Mouse (Mus musculus): ENCODE measurements around the gene Fam129b. TPM values are rescaled to one million over a fixed set of nuclear protein-coding genes. Genes with fewer than 3 reads are reported as not detected.
"Not testable (repeated sequence)": the region's sequence is repeated elsewhere in the genome, so short reads cannot be mapped to it uniquely, and the experiment has no call there.

Gene Fam129b
- 10 to 100 TPM; 22.5 to 26.9 TPM for total RNA-seq (2021)

DNA sequence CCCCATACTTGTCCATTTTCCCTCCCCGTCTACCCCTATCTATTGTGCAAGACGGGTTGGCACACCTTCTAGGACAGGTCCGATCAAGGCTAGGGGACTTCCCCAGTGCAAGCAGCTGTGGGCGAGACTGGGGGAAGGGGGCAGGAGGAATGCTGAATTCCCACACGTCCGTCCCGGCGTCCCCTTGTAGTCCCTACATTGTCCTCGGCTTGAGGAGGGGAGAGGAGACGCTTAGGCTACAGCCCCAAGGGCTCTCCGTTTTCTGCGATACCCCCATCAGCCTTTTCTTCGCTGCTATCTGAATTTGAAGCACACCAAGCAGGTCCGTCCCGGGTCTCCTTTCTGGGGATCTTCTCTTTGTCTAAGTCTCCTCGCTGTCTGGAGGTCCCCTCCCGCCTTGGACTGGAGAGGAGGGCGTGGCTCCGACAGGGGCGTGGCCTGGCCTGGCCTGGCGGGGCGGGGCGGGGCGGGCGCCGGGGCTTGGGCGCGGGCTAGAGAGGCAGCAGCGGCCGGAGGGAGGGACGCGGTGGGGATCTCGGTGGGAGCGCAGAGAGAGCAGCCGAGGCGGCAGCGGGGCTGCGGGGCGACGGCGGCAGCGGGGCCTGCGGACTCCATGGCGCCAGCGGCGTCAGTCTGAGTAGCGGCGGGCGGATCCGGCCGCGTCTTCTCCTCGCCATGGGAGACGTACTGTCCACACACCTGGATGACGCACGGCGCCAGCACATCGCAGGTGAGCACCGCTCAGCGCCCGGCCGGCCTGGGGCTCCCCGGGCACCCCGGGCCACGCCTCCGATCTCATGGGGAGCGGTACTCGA lies at the start of gene Fam129b:
Gene Fam129b (plus strand): TSS at position 440 of the 815 bp plus-strand sequence.
- intact Hi-C loops (cut with DNase I): loop anchor here (2.0 kb wide), 1 partner anchor 37 kb away; no protein-coding TSS in a partner anchor
- peak; percentile 90 for DNase-seq

DNA sequence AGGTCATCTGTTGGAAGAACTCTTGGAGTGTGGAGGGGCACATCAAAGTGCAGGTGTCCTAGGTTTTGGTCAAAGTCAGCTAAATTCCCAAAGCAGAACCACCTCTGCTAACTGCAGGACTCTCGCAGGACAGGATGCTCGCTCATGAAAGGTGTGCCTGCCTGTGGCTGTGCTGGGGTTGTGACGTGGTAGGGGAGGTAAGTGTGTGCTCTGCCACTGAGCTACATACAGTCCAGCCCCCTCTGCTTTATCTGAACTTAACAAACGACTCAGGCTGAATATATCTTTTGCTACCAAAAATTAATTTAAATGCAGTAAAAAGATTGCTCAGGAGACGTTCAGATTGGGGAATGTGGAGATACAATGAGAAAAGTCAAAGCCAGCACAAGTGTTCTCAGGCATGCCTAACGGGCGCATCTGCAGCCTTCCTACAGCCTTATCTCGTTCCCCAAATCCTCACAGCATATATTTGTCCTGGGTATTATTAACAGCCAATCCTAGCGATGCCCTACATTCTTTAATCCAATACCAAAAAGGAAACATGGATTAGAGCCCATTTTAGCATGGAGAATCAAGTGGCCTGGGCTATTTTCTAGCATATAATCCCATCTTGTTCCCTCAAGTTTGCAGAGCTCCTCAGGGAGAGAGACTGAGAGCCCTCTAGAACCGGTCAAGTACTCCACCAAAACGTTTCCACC lies 46.8 kb upstream of the Fam129b start:
- DNase-seq: no peak
- intact Hi-C loops (cut with DNase I): no loop called here

DNA sequence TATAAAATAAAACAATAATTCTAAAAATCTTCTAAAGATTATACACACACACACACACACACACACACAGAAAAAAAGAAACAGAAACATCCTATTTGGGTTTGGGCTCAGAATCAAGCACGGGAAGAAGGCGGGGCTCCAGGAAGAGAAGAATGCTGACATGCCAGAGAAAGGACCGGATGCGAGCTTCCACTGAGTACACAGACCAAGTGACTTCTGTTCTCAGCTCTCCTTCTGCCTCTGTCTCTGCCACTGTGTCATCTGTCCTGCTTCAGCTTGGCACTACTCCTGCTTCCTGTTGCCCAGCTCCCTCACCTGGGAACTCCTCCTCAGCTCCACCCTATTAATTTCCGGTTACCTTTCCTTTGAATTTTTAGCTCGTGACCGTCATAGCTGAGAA lies 41.4 kb upstream of the Fam129b start:
- intact Hi-C loops (cut with DNase I): no loop called here
- peak; percentile 53 to 60 for DNase-seq

DNA sequence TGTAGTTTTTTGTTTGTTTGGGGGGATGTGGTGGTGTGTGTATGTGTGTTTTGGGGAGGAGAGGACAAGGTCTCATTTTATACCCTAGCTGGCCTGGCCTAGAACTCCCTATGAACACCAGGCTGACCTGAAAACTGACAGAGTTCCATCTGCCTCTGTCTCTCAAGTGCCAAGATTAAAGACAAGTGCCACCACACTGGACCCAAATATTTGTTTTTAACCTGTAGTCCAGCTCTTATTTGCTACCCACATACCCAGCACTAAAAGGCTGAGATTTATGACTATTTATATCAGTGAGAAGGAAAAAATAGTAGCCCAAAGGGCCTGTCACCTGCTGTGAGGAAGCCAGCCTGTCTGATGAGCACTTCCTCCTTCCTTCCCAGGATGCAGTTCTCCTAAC lies 40.3 kb upstream of the Fam129b start:
- intact Hi-C loops (cut with DNase I): no loop called here
- DNase-seq: no peak

DNA sequence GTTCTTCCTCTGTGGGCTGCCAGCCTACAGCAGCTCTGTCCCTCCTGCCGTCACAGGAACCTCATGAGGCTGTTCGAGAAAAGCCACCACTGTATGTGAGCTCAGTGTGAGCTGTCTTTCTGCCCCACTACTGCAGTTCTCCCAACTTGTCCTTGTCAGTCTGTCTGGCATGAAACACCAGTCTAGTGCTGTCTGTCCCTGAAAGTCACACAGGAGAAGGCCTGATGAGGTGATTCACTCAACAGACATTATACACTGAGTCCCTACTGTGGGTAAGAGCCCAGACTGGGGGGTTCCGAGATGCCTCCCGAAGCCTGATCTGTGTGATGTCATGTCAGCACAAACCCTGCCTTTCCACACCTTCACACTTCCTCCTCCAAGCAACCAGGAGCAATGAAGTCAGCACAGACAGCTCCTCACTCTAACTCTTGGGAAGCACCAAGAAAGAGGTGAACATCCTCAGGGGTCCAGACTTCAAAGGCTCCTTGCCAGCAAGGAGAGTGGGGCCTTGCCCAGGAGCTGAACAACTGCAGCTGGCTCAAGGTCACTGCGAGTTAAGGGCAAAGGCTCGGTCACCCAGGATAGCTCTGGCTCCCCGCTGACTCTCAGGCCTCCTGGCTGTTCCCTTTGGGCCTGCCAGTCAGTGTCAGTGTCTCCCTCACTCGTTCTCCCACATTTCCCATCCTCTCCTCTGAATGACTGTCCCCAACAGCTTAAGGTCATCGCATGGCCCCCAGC lies 37.6 kb upstream of the Fam129b start:
- intact Hi-C loops (cut with DNase I): no loop called here
- DNase-seq: no peak

DNA sequence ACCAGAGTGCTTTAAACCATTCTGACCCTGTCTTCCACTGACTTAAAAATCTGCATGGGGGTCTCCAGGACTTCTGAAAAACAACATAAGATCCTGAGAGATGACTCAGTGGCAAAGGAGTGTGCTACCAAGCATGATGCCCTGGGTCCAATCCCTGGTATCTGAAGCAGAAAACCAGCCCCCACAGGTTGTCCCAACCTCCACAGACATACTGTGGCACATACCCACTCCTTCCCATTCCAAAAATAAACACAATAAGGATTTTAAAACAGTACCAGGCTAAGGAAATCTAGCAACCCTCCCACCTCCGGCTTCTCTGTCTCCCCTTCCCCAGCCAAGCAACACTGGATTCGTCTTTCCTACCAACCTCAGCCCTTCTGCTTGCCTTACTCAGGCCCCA lies 36.7 kb upstream of the Fam129b start:
- no peak for DNase-seq
- intact Hi-C loops (cut with DNase I): no loop called here

DNA sequence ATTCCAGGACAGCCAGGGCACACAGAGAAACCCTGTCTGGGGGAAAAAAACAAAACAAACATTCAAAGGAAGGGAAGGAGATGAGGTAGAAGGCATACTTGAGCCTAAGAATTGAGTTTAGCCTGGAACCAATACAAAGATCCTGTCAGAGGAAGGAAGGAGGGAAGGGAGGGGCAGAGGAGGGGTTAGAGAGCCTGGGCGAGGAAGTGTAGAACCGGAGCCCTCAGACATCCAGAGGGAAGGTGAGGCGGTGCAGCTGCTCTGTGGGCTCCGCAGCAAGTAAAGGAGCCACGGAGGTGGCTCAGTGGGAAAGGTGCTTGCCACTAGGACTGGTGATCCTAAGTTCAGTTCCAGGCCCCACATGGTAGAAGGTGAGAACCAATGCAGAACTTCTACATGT lies 34.8 kb upstream of the Fam129b start:
- no peak for DNase-seq
- intact Hi-C loops (cut with DNase I): no loop called here

DNA sequence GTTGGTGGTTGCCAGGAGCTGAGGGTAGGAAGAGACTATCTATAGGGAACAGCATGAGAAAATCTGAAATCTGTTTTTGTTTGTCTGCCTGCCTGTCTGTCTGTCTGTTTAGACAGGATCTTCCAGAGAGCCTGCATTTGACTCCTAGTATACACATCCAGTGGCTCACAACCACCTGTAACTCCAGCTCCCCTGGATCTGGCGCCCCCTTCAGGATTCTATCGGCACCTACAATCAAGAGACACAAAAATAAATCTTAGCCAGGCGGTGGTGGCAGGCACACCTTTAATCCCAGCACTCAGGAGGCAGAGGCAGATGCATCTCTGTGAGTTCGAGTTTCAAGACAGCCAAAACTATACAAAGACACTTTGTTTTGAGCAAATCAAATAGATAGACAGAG lies 33.4 kb upstream of the Fam129b start:
- intact Hi-C loops (cut with DNase I): no loop called here
- DNase-seq: no peak

DNA sequence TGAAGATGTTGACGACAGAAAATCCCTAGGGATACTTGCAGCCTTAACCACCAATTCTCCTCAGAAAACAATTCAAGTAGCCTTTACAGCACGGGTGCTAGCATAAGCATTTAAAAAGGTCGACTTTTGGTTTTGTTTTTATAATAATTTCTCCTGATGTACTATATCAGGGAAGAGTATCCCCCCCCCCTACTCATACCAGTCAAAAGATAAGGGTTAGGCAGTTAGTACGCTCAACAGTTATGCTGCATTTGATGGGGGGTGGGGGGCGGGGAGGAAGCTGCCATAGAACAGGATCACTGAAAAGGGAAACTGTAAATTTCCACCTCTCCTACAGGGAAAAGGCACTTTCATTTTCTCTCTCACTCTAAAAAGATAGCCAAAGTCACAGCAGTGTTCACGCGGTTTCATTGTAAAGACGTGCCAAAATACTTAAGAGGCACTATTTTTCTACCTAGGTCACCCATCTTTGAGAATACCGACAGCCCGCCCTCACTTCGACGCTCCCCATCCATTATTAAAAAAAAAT lies 30.3 kb upstream of the Fam129b start:
- intact Hi-C loops (cut with DNase I): no loop called here
- no peak for DNase-seq

DNA sequence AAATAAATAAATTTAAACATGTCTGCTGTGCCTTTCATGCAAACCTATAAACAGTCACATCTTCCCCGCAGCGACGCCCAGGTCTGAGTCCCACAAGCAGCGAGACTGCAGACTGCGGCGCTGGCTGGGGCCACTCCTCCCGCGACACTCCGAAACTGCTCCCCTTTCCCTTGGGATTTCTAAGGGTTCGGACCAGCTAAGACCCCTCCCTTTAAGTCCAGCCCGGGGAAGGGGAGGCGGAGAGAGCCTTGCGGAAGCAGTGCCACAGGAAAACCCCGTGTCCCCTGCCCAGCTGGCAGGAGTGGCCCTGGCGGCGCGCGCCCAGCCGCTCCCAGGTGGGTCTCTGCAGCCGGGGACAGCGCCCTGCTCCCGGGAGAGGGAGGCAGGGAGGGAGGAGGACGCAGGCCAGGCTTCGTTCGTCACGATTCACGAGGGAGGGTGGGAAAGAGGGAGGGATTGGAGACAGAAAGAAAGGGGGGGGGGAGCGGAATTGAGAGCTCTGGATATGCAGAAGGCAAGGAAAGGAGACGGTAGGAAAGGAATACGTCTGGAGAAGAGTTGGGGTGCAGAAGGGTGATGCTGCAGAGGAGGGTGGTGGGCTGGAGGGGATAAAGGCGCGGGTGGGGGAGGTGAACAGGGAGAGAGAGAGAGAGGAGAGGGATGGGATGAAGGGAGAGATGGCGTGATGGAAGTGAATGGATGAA lies 29.7 kb upstream of the Fam129b start:
- intact Hi-C loops (cut with DNase I): no loop called here
- DNase-seq: peak; percentile 66 to 80

DNA sequence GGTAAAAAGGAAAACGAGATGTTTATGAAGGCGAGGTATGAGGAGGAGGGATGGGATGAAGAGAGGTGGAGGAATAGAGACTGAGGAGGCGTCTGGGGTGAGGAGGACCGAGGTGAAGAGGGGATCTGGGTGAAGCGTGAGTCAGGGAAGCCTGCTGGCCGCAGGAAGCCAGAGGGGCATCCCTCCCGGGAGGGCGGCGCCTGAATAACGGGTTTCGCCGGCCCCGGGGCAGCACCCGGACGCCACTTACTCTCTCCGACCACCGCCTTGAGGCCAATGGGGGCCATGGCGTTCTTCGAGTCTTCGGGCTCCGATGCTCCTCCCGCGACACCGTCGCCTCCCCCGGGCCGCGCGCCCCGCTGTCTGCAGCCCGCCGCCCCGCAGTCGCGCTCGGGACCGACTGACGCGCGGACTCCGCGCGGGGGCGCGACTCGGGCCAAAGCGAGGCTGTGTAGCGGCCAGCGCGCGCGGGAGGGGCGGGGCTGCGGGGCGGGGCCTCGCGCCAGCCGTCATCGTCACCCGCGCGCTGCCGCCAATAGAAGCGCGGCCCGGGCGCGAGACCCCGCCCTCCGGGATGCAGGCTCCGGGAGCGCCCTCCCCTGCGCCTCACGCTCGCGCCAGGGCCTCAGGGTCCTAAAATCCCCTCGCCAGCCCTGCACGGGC lies 29.0 kb upstream of the Fam129b start, which contains the start of gene Stxbp1:
Gene Stxbp1 (minus strand): TSS at position 441 of the 663 bp plus-strand sequence.
- intact Hi-C loops (cut with DNase I): no loop called here
- DNase-seq: peak; percentile 89 to 90

DNA sequence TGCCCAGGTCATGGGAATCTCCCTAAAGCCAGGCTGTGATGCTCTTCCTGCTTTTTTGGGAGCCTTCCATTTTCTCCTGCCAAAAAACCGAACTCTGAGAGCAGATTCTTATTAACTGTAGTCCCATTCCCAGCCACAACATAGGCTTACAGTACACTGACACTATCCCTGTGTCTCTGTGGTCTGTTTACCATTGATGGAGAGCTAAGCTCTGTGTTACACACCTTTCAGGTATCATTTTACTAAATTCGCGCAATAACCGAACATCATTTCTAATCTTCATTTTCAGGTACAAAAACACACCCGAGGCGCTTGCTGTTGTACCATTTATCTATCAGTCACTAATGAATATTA lies 28.5 kb upstream of the Fam129b start:
- intact Hi-C loops (cut with DNase I): no loop called here
- no peak for DNase-seq

DNA sequence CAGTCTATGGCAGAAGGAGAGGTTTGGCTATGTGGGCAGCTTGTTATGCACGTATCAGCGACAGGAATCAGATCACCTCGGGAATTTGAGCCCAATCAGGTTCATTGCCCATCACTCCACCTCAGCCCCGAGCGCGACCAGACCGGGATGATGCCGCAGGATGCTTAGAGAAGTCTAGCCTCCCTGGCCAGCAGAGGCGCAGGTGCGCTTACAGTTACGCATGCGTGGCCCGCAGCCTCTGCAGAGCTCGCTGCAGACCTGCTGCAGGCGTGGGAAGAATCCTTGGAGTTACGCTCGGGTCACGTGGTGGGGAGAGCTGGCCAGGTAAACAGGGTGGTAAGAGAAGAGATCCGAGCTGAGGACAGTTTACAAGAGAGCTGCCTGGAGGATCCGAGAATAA lies 23.8 kb upstream of the Fam129b start:
- intact Hi-C loops (cut with DNase I): loop anchor here (5.0 to 10.0 kb wide), 2 partner anchors 140 to 227 kb away; partner anchors contain the start of genes Ak1 and Cdk9
- no peak for DNase-seq

DNA sequence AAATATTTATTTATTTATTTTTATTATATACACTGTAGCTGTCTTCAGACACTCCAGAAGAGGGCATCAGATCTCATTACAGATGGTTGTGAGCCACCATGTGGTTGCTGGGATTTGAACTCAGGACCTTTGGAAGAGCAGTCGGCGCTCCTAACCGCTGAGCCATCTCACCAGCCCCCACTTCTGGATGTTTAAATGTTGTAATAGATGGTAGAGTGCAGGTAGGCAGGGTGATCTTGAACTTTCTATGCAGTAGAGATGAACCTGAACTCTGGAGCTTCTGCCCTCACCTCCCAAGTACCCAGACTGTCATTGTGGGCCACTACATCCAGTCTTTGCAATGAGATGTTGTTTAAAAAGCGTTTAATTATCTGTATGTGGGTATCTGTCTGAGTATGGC lies 22.2 kb upstream of the Fam129b start:
- intact Hi-C loops (cut with DNase I): loop anchor here (1.0 to 10.0 kb wide), 4 partner anchors 32 to 229 kb away; partner anchors contain the start of genes Ak1 and Cdk9
- DNase-seq: not testable (repeated sequence)

DNA sequence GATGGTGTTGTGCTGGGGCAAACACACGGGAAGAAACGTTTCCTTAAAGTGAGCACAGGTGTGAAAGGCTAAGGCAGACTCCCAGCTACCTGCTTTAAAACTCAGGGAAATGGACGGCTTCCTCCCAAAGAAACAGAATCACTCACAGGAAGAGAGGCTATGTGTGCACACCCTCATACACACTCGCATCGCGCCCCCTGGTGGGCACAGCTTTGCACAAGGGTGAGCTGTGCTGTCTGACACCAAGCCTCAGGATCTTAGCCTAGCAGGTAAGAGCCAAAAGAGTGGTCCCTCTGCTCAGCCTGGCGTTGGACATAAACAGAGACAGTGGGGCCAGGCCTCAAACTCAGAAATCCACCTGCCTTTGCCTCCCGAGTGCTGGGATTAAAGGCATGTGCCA lies 21.7 kb upstream of the Fam129b start:
- DNase-seq: peak; percentile 89 to 95
- intact Hi-C loops (cut with DNase I): loop anchor here (1.0 to 10.0 kb wide), 4 partner anchors 33 to 229 kb away; partner anchors contain the start of genes Ak1 and Cdk9

DNA sequence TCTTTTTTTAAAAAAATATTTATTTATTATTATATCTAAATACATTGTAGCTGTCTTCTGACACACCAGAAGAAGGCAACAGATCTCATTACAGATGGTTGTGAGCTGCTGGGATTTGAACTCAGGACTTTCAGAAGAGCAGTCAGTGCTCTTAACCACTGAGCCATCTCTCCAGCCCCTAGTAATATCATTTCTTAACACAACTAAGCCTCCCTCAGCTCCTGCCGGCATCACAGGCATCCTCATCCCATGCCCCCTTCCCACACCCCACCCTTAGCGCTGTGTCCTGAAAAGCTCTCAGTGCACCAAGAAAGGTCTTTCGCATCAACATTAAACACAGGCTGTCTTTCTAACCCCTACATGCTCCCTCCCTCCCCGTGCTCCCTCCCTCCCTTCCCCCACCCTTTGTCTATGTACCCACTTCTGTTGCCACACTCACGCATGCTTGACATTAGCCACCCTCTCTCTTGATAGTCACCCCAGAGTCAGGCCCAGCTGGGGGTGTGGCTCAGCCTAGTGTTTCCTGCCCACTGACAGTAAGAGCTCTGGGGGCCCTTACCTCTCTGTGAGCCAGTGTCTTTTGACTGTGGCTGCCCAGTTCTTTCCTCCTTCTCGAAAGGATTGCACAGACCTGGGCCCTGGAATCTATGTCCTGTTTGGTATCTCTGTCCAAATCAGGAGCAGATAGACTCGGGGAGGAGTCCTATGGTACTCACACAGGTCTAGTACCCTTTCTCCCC lies 20.7 kb upstream of the Fam129b start:
- intact Hi-C loops (cut with DNase I): loop anchor here (10.0 kb wide), 1 partner anchor 230 kb away; the partner anchor contains the start of gene Ak1
- no peak for DNase-seq

DNA sequence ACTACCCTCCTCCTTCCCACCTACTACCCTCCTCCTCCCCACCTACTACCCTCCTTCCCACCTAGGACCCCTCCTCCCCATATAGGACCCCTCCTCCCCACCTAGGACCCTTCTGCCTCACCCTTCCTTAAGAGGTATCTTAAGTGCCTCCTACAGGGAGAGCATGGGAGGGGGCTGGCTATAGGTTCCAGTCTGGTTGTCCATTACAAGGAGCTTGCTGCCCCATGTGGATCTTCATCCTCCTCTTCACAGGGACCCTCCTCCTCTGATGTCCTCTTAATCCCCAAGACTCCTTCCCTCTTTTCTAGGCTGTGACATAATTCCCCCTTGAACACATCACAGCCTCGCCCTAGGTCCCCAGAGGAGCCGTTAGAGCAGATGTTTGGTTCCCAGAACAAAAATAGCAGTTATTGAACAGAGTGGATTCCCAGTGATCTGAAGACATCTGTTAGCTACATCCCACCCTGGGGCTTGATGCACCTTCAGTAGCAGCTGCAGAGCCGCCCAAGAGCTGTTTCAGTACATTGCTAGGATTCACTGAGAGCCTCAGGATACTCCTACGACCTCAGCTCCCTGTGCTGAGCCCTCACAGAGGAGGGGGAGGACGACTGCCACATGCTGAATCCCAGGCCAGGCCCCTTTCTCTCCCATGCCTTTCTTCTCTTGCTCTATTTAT lies 20.0 kb upstream of the Fam129b start:
- intact Hi-C loops (cut with DNase I): loop anchor here (10.0 kb wide), 1 partner anchor 231 kb away; the partner anchor contains the start of gene Ak1

DNA sequence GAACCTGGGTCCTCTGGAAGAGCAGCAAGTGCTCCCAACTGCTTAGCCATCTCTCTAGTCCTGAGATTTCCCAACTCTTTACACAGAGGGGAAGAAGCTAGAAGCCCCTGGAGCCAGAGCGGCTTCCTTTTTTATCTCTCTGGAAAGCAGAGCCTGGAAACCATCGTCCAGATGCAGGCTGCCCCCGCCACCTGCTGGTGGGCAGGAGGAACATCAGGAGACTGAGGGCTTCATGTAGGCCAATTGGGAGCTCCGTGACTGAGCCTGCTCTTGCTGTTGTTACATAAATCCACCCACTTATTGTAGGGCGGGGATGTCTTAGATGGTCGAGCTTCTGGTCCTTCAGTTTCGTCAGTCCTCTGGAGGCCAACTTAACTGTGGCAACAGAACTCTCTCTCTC lies 18.3 kb upstream of the Fam129b start:
- peak; percentile 83 for DNase-seq
- intact Hi-C loops (cut with DNase I): loop anchor here (10.0 kb wide), 1 partner anchor 233 kb away; the partner anchor contains the start of gene Ak1

More for the DNA sequence above, 20.0 kb upstream of the Fam129b start:
- no peak for DNase-seq
